Mouse (Mus musculus) ES-E14 (cell line): ENCODE measurements around the gene Vav1. TPM values are rescaled to one million over a fixed set of nuclear protein-coding genes. Genes with fewer than 3 reads are reported as not detected.
A peak's percentile ranks its signal among the peaks of the same experiment; 100 is the strongest.

Experiments
- DNase-seq: peaks from one replicate; pipeline ENCODE4 v3.0.0-alpha.2; 2013; ENCODE audit warnings: low read depth, low spot score
- H3K27ac ChIP-seq: 2 replicates; pipeline ENCODE4 v1.5.1; 2012; ENCODE audit warnings: low read depth, mild to moderate bottlenecking, low read length, moderate library complexity, mixed read lengths; ENCODE audit not compliant: poor library complexity, insufficient read depth, severe bottlenecking
- H3K36me3 ChIP-seq: 2 replicates; pipeline ENCODE4 v1.6.1; 2012; ENCODE audit warnings: mild to moderate bottlenecking, low read length, moderate library complexity, mixed read lengths; ENCODE audit not compliant: control insufficient read depth, poor library complexity, insufficient read depth, severe bottlenecking
- H3K4me1 ChIP-seq, 2 experiments: fragments of 150-350 bp in 1 of 2; sonication (generic) in 1 of 2; 2 replicates each; pipeline ENCODE4 v1.6.1; 2012; ENCODE audit warnings: low read length in 2 of 2, mild to moderate bottlenecking in 1 of 2, mixed read lengths in 1 of 2; ENCODE audit not compliant: control insufficient read depth in 2 of 2, insufficient read depth in 2 of 2, poor library complexity in 1 of 2
- H3K4me3 ChIP-seq, 2 experiments: fragments of 150-350 bp in 1 of 2; sonication (generic) in 1 of 2; 2 replicates each; pipeline ENCODE4 v1.5.1; 2012; ENCODE audit warnings: low read length in 2 of 2, low read depth in 1 of 2, mild to moderate bottlenecking in 1 of 2, mixed read lengths in 1 of 2; ENCODE audit not compliant: insufficient read depth in 1 of 2, poor library complexity in 1 of 2, severe bottlenecking in 1 of 2
- H3K9ac ChIP-seq: 2 replicates; pipeline ENCODE4 v1.6.1; 2012; ENCODE audit warnings: low read depth, mild to moderate bottlenecking, low read length, mixed read lengths; ENCODE audit not compliant: poor library complexity, insufficient read depth, severe bottlenecking
- H3K9me3 ChIP-seq: fragments of 150-350 bp; sonication (generic); 2 replicates; pipeline ENCODE4 v1.6.1; 2012; ENCODE audit warnings: low read depth, mild to moderate bottlenecking, low read length; ENCODE audit not compliant: control insufficient read depth, insufficient read depth
- CHD2 ChIP-seq: IDR thresholded peaks from 2 replicates; pipeline ENCODE4 v1.6.1; 2014; ENCODE audit warnings: mild to moderate bottlenecking, low read depth, low read length, inconsistent platforms
- HCFC1 ChIP-seq: IDR thresholded peaks from 2 replicates; pipeline ENCODE4 v1.6.1; 2012; ENCODE audit warnings: low read length, inconsistent platforms, borderline replicate concordance; ENCODE audit not compliant: insufficient read depth
- MAFK ChIP-seq: IDR thresholded peaks from 2 replicates; pipeline ENCODE4 v1.6.1; 2014; ENCODE audit warnings: mild to moderate bottlenecking, low read depth, low read length, inconsistent platforms; ENCODE audit not compliant: insufficient read depth
- ZC3H11A ChIP-seq: IDR thresholded peaks from 2 replicates; pipeline ENCODE4 v1.6.1; 2012; ENCODE audit warnings: low read depth, mild to moderate bottlenecking, inconsistent platforms, low read length, borderline replicate concordance
- ZNF384 ChIP-seq: IDR thresholded peaks from 2 replicates; pipeline ENCODE4 v1.6.1; 2012; ENCODE audit warnings: low read depth, low read length, inconsistent platforms
- in situ Hi-C, 2 experiments: fragments of 600-800 bp; cut with MboI; formaldehyde crosslinking; loops; one replicate each; pipeline ENCODE4 v1.15.1; 2025; ENCODE audit warnings: low sequenced_read_pairs in 2 of 2, inconsistent platforms in 1 of 2; ENCODE audit not compliant: unreplicated experiment in 2 of 2
- total RNA-seq: library from RNA; depleted of rRNA; stranded (reverse); fragments of 300-350 nt; gene quantifications from 2 replicates; pipeline ENCODE4 v1.2.3, GENCODE M21; 2012

Gene Vav1
- total RNA-seq, 1 experiment = 1.3 TPM

- no peak for DNase-seq
- H3K4me1 ChIP-seq = peaks cover 2 to 15% of the 10 kb centered on the region in 2 experiments; a peak in 2 of 4 replicates
- H3K9ac ChIP-seq = no peak overlapping the region
- H3K36me3 ChIP-seq = no peaks in the 10 kb centered on the region
- no peak overlapping the region for H3K27ac ChIP-seq
- H3K4me3 ChIP-seq = 0 out of 4 replicates have a peak overlapping the region, but pooled peaks have one; percentile 42 to 50
- no peak for TF ChIP-seq ZNF384
- TF ChIP-seq MAFK = no peak
- TF ChIP-seq ZC3H11A = no peak
- no peak for TF ChIP-seq CHD2
- no peak for TF ChIP-seq HCFC1
- in situ Hi-C loops = no loop called here
- H3K9me3 ChIP-seq = no peaks in the 10 kb centered on the region
These were observed 808 bp downstream of the Vav1 start for GRCm38 (mm10) chr17:57279591-57280224.

GRCm38 (mm10) chr17:57280411-57280810 lies 1.5 kb downstream of the Vav1 start:
- no peak overlapping the region for H3K9ac ChIP-seq
- no peaks in the 10 kb centered on the region for H3K9me3 ChIP-seq
- no peak for DNase-seq
- TF ChIP-seq HCFC1 (no peak), ZNF384 (no peak), MAFK (no peak), CHD2 (no peak), ZC3H11A (no peak)
- H3K36me3 ChIP-seq = no peaks in the 10 kb centered on the region
- H3K27ac ChIP-seq = no peak overlapping the region
- in situ Hi-C loops = no loop called here
- no peak overlapping the region for H3K4me3 ChIP-seq
- H3K4me1 ChIP-seq = peaks cover 2 to 15% of the 10 kb centered on the region in 2 experiments; a peak in 2 of 4 replicates

DNA sequence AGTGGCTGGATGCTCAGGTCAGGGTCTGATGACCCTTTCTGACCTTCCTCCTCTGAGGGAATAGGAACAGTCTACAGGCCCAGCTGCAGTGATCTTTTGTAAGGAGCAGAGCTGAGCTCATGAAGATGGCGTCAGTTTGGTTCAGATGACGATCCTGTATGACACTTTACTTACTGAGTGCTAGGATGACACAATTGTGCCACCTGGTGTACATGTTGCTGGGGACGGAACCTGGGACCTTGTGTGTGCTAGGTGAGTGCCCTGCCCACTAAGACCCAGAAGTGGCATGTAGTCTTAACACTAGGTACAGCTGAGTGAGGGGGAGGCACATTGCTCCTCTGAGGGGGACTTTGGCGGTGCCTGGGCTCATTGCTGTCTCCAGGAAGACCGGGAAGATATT lies 5.0 kb downstream of the Vav1 start:
- Histone ChIP-seq H3K4me3 (no peak overlapping the region), H3K9me3 (no peaks in the 10 kb centered on the region), H3K36me3 (no peaks in the 10 kb centered on the region), H3K4me1 (peaks cover 0 to 7% of the 10 kb centered on the region in 2 experiments; a peak in 1 of 4 replicates), H3K9ac (no peak overlapping the region), H3K27ac (no peak overlapping the region)
- no peak for TF ChIP-seq MAFK
- no peak for TF ChIP-seq ZNF384
- no peak for TF ChIP-seq HCFC1
- no peak for TF ChIP-seq CHD2
- TF ChIP-seq ZC3H11A = no peak
- no peak for DNase-seq
- in situ Hi-C loops = no loop called here

DNA sequence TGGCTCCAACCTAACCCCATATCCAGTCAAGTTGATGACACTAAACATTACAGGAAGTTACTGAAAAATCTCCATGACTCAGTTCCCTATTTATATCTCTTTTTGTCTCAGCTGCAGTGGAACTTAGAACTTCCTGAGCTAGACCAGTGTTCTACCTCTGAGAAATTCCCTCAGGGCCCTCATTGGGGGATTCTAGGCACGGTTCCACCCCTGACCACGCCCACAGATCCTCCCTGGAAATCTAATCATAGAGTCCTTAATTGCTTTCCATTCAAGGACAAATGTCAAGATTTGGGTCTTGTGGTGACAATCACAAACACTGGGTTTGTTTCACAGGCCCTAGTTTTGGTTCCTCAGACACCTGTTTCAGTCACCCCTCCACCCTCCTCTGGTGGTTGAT lies 6.2 kb downstream of the Vav1 start:
- no peak overlapping the region for H3K4me3 ChIP-seq
- no peaks in the 10 kb centered on the region for H3K36me3 ChIP-seq
- in situ Hi-C loops = no loop called here
- no peaks in the 10 kb centered on the region for H3K4me1 ChIP-seq
- TF ChIP-seq MAFK = no peak
- TF ChIP-seq CHD2 = no peak
- TF ChIP-seq ZC3H11A = no peak
- TF ChIP-seq HCFC1 = no peak
- no peak for TF ChIP-seq ZNF384
- no peak for DNase-seq
- H3K27ac ChIP-seq = no peak overlapping the region
- H3K9ac ChIP-seq = no peak overlapping the region
- H3K9me3 ChIP-seq = no peaks in the 10 kb centered on the region
